Mouse (Mus musculus) cortical plate, adult 2 months (tissue): ENCODE data around the gene Ifi205.
"Not testable (repeated sequence)": the region's sequence is repeated elsewhere in the genome, so short reads cannot be mapped to it uniquely, and the experiment has no call there.

Experiments
- CTCF ChIP-seq: fragments of 200-500 bp; IDR thresholded peaks from 2 replicates; pipeline ENCODE4 v1.5.1; 2011; ENCODE audit warnings: mild to moderate bottlenecking, control low read depth, low read length; ENCODE audit not compliant: insufficient read depth; ENCODE audit errors: extremely low read depth
- POLR2A ChIP-seq: fragments of 200-500 bp; IDR thresholded peaks from 2 replicates; pipeline ENCODE4 v1.6.1; 2011; ENCODE audit warnings: mild to moderate bottlenecking, low read length, control low read depth; ENCODE audit not compliant: insufficient read depth; ENCODE audit errors: extremely low read depth

- not testable (repeated sequence) for TF ChIP-seq CTCF, POLR2A
These were observed 10.7 kb upstream of the Ifi205 start for GRCm38 (mm10) chr1:174042091-174042884.
